In the genomic region with DNA sequence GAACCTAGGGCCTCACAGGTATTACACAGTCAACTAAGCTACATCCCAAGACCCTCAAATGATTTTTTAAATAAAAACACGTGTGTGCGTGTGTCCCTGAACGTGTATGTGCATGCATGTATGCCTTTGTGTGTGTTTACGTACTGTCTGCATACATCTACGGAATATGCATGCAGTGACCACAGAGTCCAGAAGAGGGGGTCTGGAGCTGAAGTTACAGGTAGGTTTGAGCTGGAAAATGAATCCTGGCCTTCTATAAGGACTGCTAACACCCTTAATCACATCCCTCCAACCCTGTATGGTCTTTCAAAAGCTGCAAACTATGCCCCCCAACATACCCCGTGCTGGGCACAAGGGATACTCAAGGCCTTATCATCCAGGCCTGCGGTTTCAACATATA, we compare ENCODE assay signal across 14 mouse cellular contexts. TPM values are rescaled to one million over a fixed set of nuclear protein-coding genes. Genes with fewer than 3 reads are reported as not detected.
DNase-seq lines count a peak whose midpoint lies in the region; ATAC-seq and TF ChIP-seq lines count a peak whose summit lies in the region.
"Had no signal": no experiment of that assay in that cellular context is flagged by ENCODE, and none has a peak within 500 bp of the region (broad histone marks: within the 10 kb centered on the region; RNA-seq: fewer than 3 reads in every experiment).

No protein-coding gene starts in this region.

- no peak for TF ChIP-seq EP300 in lung, postnatal 0 days (IDR thresholded peaks at IDR 0.05)

- H3K4me2 ChIP-seq in lung, postnatal 0 days (replicated peaks; ENCODE audit: low read depth, low read length), result no peak overlapping the region
- H3K4me2 ChIP-seq: limb, embryonic 15.5 days had no signal

- peak; percentile 54 for TF ChIP-seq CTCF in lung, postnatal 0 days (IDR thresholded peaks at IDR 0.05)
- TF ChIP-seq CTCF in cortical plate, adult 2 months (IDR thresholded peaks at IDR 0.05; ENCODE audit: extremely low read depth, insufficient read depth, low read length), result peak; percentile 45

- no peak overlapping the region for H3K9ac ChIP-seq in lung, postnatal 0 days (replicated peaks; ENCODE audit: low read depth)
- H3K9ac ChIP-seq: limb, embryonic 15.5 days had no signal

- 53% methylated on average over 7 of the region's 7 CpGs for WGBS in lung, postnatal 0 days

- H3K36me3 ChIP-seq in lung, postnatal 0 days (ENCODE audit: insufficient read depth, low read length), result no peaks in the 10 kb centered on the region
- H3K36me3 ChIP-seq: limb, embryonic 15.5 days had no signal

- intact Hi-C loops in heart, postnatal 25 days (cut with DNase I), result loop anchor here (5.0 kb wide), 1 partner anchor 1339 kb away; no protein-coding TSS in a partner anchor

- no peaks in the 10 kb centered on the region for H3K27me3 ChIP-seq in lung, postnatal 0 days (replicated peaks; ENCODE audit: insufficient read depth, low read length)

- H3K27ac ChIP-seq in lung, postnatal 0 days (ENCODE audit: low read length), result no peak overlapping the region
- H3K27ac ChIP-seq in cortical plate, adult 2 months (ENCODE audit: insufficient read depth, low read length), result no peak overlapping the region

- no peaks in the 10 kb centered on the region for H3K4me1 ChIP-seq in lung, postnatal 0 days (ENCODE audit: insufficient read depth, low read depth, low read length)
- no peaks in the 10 kb centered on the region for H3K4me1 ChIP-seq in cortical plate, adult 2 months (ENCODE audit: control insufficient read depth, insufficient read depth, low read length)

- no peaks in the 10 kb centered on the region for H3K9me3 ChIP-seq in lung, postnatal 0 days (ENCODE audit: low read length)
- H3K9me3 ChIP-seq: limb, embryonic 15.5 days had no signal

- peak; percentile 26 for DNase-seq in heart, postnatal 4 days
- no peak for DNase-seq in heart, postnatal 25 days (ENCODE audit: low spot score)
- DNase-seq in lung, postnatal 0 days (ENCODE audit: low spot score), result no peak
- no peak for DNase-seq in lung, postnatal 10 days
- peak; percentile 48 to 56 for DNase-seq in right cerebral cortex, postnatal 10 days (ENCODE audit: low spot score in 2 of 2)
- no peak for DNase-seq in adrenal gland, postnatal 36 days
- no peak for DNase-seq in kidney, adult 9 months
- DNase-seq: cerebellum, postnatal 25 days; thymus, postnatal 14 days had no signal

- TF ChIP-seq POLR2A in cortical plate, adult 2 months (IDR thresholded peaks at IDR 0.05; ENCODE audit: extremely low read depth, insufficient read depth, low read length), result no peak

- ATAC-seq in lung, postnatal 0 days, result no peak

- H3K4me3 ChIP-seq in lung, postnatal 0 days (ENCODE audit: low read depth, low read length), result no peak overlapping the region
- no peak overlapping the region for H3K4me3 ChIP-seq in cortical plate, adult 2 months (ENCODE audit: insufficient read depth, low read length)
- H3K4me3 ChIP-seq: limb, embryonic 15.5 days had no signal

RNA-seq across cellular contexts. Expression of a gene that starts 14.8 kb away (rescaled TPM):
- total RNA-seq in heart, postnatal 4 days (2021), result not detected
- not detected for total RNA-seq in heart, postnatal 25 days (2021)
- not detected in 2 replicates for polyA plus RNA-seq in lung, postnatal 0 days (2015; fragmentation: Nextera tagmentation; extraction: Ambion mirVana)
- not detected in 2 replicates for polyA plus RNA-seq in cortical plate, adult 2 months (2012; rRNA removed)
- not detected for total RNA-seq in adrenal gland, postnatal 36 days (2021)
- total RNA-seq: hematopoietic stem cell, adult 5-6 weeks; megakaryocyte-erythroid progenitor cell, adult 5-6 weeks had no signal
- polyA plus RNA-seq: frontal cortex, adult 2 months; limb, embryonic 15.5 days had no signal

RNA-seq across cellular contexts. Expression of a gene that starts 41.0 kb away (rescaled TPM):
- not detected for total RNA-seq in heart, postnatal 4 days (2021)
- total RNA-seq in heart, postnatal 25 days (2021), result not detected
- not detected in 2 replicates for polyA plus RNA-seq in lung, postnatal 0 days (2015; fragmentation: Nextera tagmentation; extraction: Ambion mirVana)
- not detected in 2 replicates for polyA plus RNA-seq in cortical plate, adult 2 months (2012; rRNA removed)
- total RNA-seq in adrenal gland, postnatal 36 days (2021), result not detected
- total RNA-seq: hematopoietic stem cell, adult 5-6 weeks; megakaryocyte-erythroid progenitor cell, adult 5-6 weeks had no signal
- polyA plus RNA-seq: frontal cortex, adult 2 months; limb, embryonic 15.5 days had no signal

Comparison
In these comparisons a context has a peak if more than half of its experiments do, and no peak if none do; other contexts are left out.
1. DNase-seq: peak in heart, postnatal 4 days (single experiment) and right cerebral cortex, postnatal 10 days (2 of 2); none in heart, postnatal 25 days (single experiment), lung, postnatal 0 days (single experiment), lung, postnatal 10 days (single experiment), adrenal gland, postnatal 36 days (0 of 2) and kidney, adult 9 months (single experiment).